Mouse (Mus musculus) cerebellum, adult 2 months (tissue): ENCODE results near the gene Hfe2. TPM values are rescaled to one million over a fixed set of nuclear protein-coding genes. Genes with fewer than 3 reads are reported as not detected.
"Not testable (repeated sequence)": the region's sequence is repeated elsewhere in the genome, so short reads cannot be mapped to it uniquely, and the experiment has no call there.

Source experiments
- DNase-seq, 2 experiments: peaks; one replicate each; pipeline ENCODE4 v3.0.0; 2021
- H3K27ac ChIP-seq: fragments of 200-500 bp; 2 replicates; pipeline ENCODE4 v1.5.1; 2012; ENCODE audit warnings: low read length, control low read depth, inconsistent platforms; ENCODE audit not compliant: insufficient read depth
- H3K27me3 ChIP-seq: fragments of 200-500 bp; 2 replicates; pipeline ENCODE4 v1.6.1; 2012; ENCODE audit warnings: inconsistent platforms, mild to moderate bottlenecking, low read length, moderate library complexity; ENCODE audit not compliant: control insufficient read depth, insufficient read depth
- H3K4me1 ChIP-seq: fragments of 200-500 bp; 2 replicates; pipeline ENCODE4 v1.6.1; 2011; ENCODE audit warnings: low read length; ENCODE audit not compliant: control insufficient read depth, insufficient read depth
- H3K4me3 ChIP-seq: fragments of 200-500 bp; replicated peaks from 2 replicates; pipeline ENCODE3; 2011; ENCODE audit warnings: mild to moderate bottlenecking, low read depth, low read length, control low read depth; ENCODE audit not compliant: insufficient read depth
- CTCF ChIP-seq: fragments of 200-500 bp; IDR thresholded peaks from 2 replicates; pipeline ENCODE4 v1.5.1; 2011; ENCODE audit warnings: low read depth, mild to moderate bottlenecking, control low read depth, low read length, moderate library complexity, borderline replicate concordance; ENCODE audit not compliant: insufficient read depth
- POLR2A ChIP-seq: fragments of 200-500 bp; IDR thresholded peaks from 2 replicates; pipeline ENCODE4 v1.6.1; 2011; ENCODE audit warnings: low read length, control low read depth, borderline replicate concordance; ENCODE audit not compliant: insufficient read depth
- WGBS: fragments of 180-500 bp; shearing (Covaris S2); methylation state at CpG from one replicate; pipeline ENCODE4 v1.1.7; 2018; 5-methylcytosine and 5-hydroxymethylcytosine counted together
- polyA plus RNA-seq: library from polyadenylated mRNA; depleted of rRNA; stranded (reverse); fragments of >200 nt; gene quantifications from 2 replicates; pipeline ENCODE4 v1.2.3, GENCODE M21; 2012; rRNA removed

Gene Hfe2
- 0.21 and 0.41 TPM in 2 replicates for polyA plus RNA-seq

DNA sequence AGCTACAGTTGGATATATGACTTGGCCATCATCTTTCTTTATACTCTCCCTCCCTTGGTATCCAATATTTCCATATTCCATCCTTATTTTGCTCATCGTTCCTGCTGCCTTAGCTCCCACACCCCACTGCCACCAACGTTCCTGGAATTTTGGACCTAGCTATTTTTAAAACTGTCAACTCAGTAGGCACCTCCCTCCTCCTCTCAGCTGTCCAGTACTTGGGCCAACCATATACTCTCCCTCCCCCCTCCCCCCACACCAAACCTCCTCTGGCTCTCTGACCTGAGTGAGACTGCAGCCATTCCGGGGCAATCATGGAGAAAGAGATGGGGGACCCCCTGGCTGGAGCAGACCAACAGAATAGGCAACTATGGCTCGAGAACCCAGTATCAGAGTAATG, at the start of gene Hfe2:
Gene Hfe2, plus strand, starts transcription at position 259 of the 400 bp plus-strand sequence.
- WGBS: 63% methylated on average over 4 of the region's 4 CpGs
- 0 out of 2 replicates have a peak, but pooled peaks cover 2% of the 10 kb centered on the region for H3K4me1 ChIP-seq
- no peak for DNase-seq

DNA sequence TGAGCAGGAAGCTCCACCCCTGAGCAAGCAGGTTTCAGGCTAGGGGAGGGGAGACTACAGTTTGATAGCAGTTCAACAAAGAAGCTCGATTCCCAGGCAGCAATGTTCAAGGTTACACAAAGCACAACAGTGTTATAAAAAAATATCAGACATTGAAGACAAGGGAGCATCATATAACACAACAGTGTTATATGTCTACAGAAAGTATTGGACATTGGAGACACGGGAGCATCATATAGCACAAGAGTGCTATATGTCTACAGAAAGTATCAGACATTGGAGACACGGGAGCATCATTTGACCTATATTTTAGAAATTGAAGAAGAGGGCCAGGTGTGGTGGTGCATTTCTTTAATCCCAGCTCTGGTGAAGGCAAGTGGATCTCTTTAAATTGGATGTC, 47.9 kb upstream of the Hfe2 start:
- 65% methylated on average over 3 of the region's 3 CpGs for WGBS
- Histone ChIP-seq H3K4me3 (no peak overlapping the region), H3K27ac (no peak overlapping the region), H3K27me3 (no peaks in the 10 kb centered on the region; the same call in 1 of the 2 replicates), H3K4me1 (no peaks in the 10 kb centered on the region)
- DNase-seq: no peak
- TF ChIP-seq POLR2A: no peak
- no peak for TF ChIP-seq CTCF

More for the DNA sequence above, at the start of gene Hfe2:
- Histone ChIP-seq H3K27ac (no peak within 1 kb of the TSS), H3K4me3 (no peak within 1 kb of the TSS), H3K27me3 (no peaks in the 10 kb centered on the region; the same call in 1 of the 2 replicates)
- TF ChIP-seq CTCF (no peak), POLR2A (no peak)

DNA sequence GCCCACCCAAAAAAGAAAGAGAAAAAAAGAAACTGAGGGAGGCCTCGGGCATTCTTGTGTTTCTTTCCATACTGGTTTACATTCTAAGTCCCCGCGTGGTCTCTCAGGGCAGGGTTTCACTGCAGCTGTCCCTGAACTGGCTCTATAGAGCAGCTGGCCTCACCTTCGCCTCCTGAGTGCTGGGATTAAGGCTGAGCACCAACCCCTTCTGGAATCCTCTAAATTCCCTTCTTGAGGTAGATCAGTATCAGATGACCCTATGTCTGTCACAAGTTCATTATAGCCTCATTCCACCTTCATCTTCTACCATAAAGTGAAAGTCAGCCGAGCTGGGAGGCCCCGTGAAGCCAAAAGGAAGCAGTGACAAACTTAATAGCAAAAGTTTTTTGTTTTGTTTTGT, 47.4 kb upstream of the Hfe2 start:
- no peak for TF ChIP-seq POLR2A
- no peak for TF ChIP-seq CTCF
- 80% methylated on average over 6 of the region's 6 CpGs for WGBS
- H3K4me3 ChIP-seq: no peak overlapping the region
- H3K4me1 ChIP-seq: no peaks in the 10 kb centered on the region
- no peaks in the 10 kb centered on the region; the same call in 1 of the 2 replicates for H3K27me3 ChIP-seq
- no peak for DNase-seq
- no peak overlapping the region for H3K27ac ChIP-seq

DNA sequence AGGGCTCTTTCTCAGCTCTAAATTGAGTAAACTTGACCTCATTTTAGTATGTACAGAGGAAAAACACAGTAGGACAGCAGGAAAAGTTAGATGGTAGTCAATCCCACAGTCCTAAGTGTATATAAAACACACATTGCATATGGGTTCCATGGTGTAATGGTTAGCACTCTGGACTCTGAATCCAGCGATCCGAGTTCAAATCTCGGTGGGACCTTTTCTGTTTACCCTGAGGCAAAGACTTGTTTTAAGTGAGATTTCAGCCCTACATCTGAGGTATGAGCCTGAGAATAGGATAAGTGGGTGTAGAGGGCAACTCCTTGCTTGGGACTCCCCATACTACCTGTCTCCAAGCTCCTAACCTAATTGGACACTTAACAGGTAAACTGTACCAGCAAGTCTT, 45.7 kb upstream of the Hfe2 start:
- Histone ChIP-seq H3K27ac (no peak overlapping the region), H3K4me1 (no peaks in the 10 kb centered on the region), H3K27me3 (no peaks in the 10 kb centered on the region; the same call in 1 of the 2 replicates), H3K4me3 (no peak overlapping the region)
- TF ChIP-seq CTCF (no peak), POLR2A (no peak)
- DNase-seq: no peak
- WGBS: 35% methylated on average over 3 of the region's 3 CpGs

DNA sequence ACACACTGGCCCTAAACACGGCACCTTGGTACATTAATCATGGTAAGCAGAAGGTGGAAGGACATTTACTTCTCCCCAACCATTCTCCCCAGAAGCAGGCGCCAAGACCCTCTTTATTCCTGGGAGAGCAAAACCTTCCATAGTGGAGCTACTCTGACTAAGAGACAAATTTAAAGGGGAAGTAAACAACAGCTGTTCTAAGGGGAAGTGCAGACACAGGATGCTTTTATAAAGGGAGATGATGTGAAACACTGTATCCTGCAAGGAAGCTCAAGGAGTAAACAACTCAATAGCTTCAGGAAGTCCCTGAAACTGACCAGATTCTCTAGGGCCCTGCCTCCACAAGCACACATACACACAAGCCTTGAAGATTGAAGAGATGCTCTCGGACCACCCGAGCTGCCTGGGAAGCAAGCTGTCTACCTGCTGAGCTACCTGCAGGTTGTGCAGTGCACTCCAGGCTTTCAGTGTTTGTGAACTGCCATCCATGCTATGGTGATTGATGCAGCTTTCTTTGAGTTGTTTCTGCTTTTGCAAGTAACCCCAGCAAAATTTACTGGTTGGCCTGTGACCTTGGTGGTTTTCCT, 44.2 kb upstream of the Hfe2 start:
- Histone ChIP-seq H3K27me3 (no peaks in the 10 kb centered on the region), H3K27ac (no peak overlapping the region), H3K4me3 (no peak overlapping the region), H3K4me1 (no peaks in the 10 kb centered on the region)
- WGBS: 90% methylated on average over 4 of the region's 4 CpGs
- DNase-seq: no peak
- TF ChIP-seq CTCF (no peak), POLR2A (no peak)

DNA sequence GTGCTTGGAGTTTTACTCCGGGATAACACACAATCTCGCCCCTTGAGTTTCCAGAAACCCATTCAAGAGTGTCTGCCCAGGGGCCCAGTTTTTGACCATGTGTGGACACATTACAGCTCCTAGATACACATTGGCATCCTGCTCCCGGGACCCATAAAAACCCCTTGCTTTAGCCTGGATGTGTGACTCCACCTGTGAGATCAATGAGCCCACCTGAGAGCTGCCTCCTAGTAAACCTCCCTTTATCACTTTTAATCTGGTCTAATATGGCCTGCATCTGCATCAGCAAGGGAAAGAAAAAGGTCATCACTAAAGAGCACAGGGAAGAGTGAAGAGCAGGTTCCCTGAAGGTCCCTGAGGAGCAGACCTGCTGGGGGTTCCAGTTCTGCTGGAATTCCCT, 43.1 kb upstream of the Hfe2 start:
- 89% methylated on average over 3 of the region's 3 CpGs for WGBS
- Histone ChIP-seq H3K4me3 (no peak overlapping the region), H3K27ac (no peak overlapping the region), H3K4me1 (no peaks in the 10 kb centered on the region), H3K27me3 (no peaks in the 10 kb centered on the region)
- TF ChIP-seq CTCF: no peak
- no peak for TF ChIP-seq POLR2A
- no peak for DNase-seq

DNA sequence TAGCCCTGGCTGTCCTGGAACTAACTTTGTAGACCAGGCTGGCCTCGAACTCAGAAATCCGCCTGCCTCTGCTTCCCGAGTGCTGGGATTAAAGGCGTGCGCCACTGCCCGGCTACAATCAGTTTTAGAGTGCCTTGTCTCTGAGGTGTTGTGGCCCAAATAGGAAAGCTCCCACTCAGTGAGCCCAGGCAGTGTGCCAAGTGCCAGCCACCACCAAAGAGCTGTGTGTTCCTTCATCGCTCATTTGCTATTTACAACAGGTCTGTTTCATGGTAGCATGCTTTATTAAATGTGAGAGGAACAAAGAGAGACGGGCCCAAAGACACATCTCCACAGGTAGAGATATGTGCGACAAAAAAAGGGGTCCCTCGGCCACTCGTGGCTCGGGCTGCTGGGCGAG, 42.5 kb upstream of the Hfe2 start:
- Histone ChIP-seq H3K4me1 (no peaks in the 10 kb centered on the region), H3K27me3 (no peaks in the 10 kb centered on the region), H3K27ac (no peak overlapping the region), H3K4me3 (no peak overlapping the region)
- 86% methylated on average over 13 of the region's 13 CpGs for WGBS
- no peak for DNase-seq
- TF ChIP-seq POLR2A: no peak
- no peak for TF ChIP-seq CTCF

DNA sequence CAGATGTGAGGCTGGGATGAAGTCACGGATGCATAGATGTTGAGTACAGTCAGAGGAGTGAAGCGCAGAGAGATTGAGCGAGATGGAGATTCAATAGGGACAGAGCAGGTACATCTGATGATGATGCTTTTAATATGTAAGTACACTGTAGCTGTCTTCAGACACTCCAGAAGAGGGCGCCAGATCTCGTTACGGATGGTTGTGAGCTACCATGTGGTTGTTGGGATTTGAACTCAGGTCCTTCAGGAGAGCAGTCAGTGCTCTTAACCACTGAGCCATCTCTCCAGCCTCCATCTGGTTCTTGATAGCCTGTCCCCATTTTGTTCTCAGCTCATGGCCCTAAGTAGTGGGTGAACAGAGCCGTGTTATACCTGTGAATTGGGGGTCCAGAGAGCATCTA, 41.9 kb upstream of the Hfe2 start:
- H3K4me1 ChIP-seq, DNase-seq, H3K27me3 ChIP-seq, H3K4me3 ChIP-seq, H3K27ac ChIP-seq: not testable (repeated sequence)
- 62% methylated on average over 7 of the region's 7 CpGs for WGBS
